Mouse (Mus musculus) CD8-positive naive resting alpha-beta T cell, adult 2 months (primary cell): ENCODE data around the gene Mep1a.

Source experiments
- DNase-seq, 2 experiments: peaks; one replicate each; pipeline ENCODE4 v3.0.0; 2022; ENCODE audit warnings: low read depth in 2 of 2, low spot score in 2 of 2

Mep1a gene

DNA sequence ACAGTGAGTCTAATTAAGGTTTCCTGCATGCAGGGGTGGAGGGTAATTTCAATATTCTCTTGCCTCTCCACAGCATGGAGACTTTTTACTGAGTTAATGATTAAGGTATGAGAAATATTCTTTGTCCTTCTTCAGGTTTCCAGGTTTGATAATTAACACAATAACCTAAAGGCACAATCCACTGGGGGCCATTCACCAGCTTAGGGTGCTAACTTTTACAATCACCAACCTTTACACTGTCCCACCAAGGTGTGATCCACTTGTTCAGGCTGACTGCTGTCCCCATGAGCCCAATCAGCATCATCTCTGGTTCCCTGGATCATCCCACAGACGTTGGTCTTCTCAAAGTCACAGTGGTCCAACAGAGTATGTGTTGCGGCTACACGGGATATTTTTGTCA lies 16.6 kb downstream of the Mep1a start:
- DNase-seq = no peak

DNA sequence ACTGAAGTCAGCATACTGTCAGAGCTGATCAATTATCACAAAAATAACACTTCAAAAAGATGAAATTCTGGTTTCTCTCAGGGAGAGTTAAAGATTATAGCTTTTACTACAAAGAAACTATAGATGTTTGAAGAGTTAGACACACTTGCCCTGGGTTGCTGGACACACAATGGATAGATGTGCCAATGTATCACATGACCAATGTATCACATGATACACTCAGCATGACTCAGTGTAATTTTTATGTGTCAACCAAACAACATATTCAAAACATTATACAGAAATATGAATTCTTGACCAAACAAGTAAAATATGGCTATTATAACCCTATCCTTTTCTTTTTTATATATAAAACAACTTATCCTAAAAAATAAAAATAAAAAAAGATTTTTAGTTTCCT lies 25.0 kb downstream of the Mep1a start:
- no peak for DNase-seq

GRCm38 (mm10) chr17:43474775-43475174 lies 27.8 kb downstream of the Mep1a start:
- no peak for DNase-seq

GRCm38 (mm10) chr17:43472558-43472957 lies 30.1 kb downstream of the Mep1a start:
- no peak for DNase-seq

DNA sequence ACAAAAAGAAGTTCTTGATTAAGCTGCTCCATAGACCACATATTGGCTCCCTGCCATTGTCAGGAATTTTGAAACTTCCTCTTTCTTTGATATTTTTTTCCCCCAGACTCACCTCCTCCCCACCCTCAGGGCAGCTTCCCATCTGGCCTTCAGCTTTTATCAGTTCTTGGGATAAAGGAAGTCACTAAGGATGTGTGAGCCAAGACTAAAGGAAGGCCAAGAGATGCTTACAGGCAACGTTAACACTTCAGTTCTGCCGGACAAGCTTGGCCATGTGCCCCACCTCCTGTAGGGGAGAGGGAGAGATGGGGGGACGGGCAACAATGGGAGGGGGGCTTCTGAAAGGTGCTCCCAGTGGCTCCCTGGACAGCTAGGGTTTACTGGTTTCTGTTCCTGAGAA lies 32.6 kb downstream of the Mep1a start:
- DNase-seq = no peak

DNA sequence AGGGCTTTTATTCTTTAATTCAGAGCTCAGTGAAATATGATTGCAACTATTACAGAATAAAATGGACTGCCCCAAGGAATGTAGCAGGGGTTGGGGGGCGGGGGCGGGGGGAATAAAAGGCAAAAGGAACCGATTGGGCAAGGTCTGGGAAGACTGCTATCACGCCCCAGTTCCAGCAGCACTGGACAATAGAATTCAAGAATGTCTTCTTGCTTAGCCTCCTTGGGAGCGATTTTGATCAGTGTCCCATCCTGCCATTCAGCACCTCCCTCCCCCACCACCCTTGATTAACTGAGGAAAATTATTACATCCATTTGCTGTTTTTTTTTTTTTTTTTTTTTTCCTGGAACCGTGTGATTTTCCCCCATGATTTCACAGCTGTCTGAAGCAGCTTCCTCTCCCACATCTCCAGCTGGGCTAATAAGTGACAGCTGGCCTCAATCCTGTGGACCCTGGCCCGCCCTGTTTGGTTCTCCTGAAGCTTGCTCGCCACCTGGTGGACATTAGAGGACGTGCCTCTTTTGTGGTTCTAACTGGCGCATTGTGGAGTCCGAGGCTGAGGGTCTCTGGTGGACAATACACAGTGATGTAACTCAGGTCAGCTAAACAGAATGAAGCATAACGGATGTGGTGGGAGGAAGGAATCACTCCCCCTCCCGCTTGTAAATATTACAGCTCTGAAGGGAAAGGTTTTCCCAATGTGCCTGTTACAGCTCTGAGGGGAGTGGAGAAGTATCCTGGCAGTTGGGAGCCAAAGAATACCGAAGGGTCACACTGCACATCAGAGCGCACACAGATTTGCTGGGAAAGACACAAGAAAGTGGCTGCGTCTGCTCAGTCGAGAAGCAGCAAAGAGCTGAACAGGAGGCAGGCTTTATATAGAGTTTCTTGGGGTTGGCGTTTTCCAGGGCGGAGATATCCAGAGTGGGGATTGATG lies 42.1 kb downstream of the Mep1a start:
- peak in 1 of 2 experiments; percentile 6 for DNase-seq

DNA sequence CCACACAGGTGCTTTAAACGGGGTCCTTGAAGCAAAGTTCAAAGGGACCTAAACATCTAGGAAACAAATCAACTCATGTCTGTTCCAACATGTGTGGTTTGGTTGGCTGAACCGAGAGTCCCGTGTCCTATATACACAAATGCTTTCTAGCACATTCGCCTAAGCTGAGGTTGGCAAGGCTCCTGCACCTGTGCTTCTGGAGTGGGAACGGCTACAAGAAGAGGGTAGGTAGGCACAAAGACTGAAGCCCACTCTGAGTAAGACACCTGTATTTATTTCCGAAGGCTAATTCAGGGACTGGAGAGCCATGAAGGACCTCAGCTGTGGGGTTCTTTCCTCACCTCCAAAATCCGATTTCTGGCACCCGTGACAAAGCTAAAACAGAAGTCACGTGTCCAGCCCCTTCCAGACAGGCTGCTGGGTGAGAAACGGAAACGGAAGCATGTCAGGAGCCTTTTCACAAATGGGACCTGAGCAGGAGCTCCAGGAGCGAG lies 42.8 kb downstream of the Mep1a start:
- DNase-seq = no peak

DNA sequence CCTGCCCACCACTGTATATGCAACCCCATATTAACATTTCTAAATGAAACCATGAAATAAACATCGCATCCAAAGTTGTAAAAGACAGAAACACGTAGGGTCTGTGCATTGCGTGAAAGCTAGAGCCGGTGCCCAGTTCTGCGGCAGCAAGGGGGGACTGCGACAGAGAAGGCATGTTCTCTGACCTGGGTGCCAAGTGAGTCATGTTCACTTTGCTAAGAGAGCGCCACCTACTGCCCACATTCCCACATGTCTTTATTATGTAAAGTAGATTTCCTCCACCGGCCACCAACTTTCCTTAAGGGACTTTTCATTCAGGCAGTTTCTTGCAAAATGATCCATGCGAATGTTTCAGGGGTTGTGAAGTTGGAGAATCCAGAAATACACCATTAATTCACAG lies 44.0 kb downstream of the Mep1a start:
- peak; percentile 3 to 18 for DNase-seq

DNA sequence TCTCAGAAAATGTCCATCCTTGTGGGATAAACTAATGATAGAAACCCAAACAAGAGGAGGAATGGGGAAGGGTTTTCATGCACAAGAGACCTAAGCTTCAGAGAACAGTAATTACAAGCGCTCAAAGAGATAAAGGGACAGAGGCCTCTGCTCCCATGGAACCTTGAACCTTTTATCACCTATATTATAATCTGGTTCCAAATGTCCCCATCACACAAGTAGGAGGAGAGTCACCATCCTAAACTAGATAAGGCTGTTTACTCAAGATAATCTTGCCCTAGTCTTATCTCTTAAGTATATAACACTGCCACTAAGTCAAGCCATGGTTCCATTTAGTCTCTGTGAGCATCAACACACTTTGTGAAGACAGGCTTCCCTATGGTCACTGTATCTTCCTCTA lies 51.4 kb downstream of the Mep1a start:
- no peak for DNase-seq

GRCm38 (mm10) chr17:43434485-43434884 lies 68.1 kb downstream of the Mep1a start:
- DNase-seq = no peak

DNA sequence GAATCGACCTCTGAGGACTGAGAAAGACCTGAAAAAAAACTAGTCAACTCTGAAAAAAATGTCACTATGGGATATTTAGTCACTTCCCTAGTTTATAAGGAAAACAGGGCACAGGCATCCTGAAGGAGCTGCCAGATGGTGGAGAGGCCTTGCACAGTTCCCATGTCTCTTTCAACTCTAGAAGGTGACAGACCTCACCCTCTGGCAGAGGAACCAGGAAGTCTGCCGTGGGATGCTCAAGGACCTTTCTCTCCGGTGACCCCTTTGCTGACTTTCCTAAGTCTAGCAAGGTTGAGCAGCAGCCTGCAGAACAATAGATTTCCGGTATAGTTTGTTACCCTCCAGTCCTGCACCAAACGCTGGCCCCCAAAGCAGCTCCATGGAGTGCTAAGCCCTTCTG lies 70.9 kb downstream of the Mep1a start:
- no peak for DNase-seq
